Mouse (Mus musculus) cerebellum, adult 2 months (tissue): ENCODE measurements around the gene Igf1r. TPM values are rescaled to one million over a fixed set of nuclear protein-coding genes. Genes with fewer than 3 reads are reported as not detected.

ENCODE experiments used
- DNase-seq, 2 experiments: peaks; one replicate each; pipeline ENCODE4 v3.0.0; 2021
- H3K27ac ChIP-seq: fragments of 200-500 bp; 2 replicates; pipeline ENCODE4 v1.5.1; 2012; ENCODE audit warnings: low read length, control low read depth, inconsistent platforms; ENCODE audit not compliant: insufficient read depth
- H3K27me3 ChIP-seq: fragments of 200-500 bp; 2 replicates; pipeline ENCODE4 v1.6.1; 2012; ENCODE audit warnings: inconsistent platforms, mild to moderate bottlenecking, low read length, moderate library complexity; ENCODE audit not compliant: control insufficient read depth, insufficient read depth
- H3K4me1 ChIP-seq: fragments of 200-500 bp; 2 replicates; pipeline ENCODE4 v1.6.1; 2011; ENCODE audit warnings: low read length; ENCODE audit not compliant: control insufficient read depth, insufficient read depth
- H3K4me3 ChIP-seq: fragments of 200-500 bp; replicated peaks from 2 replicates; pipeline ENCODE3; 2011; ENCODE audit warnings: mild to moderate bottlenecking, low read depth, low read length, control low read depth; ENCODE audit not compliant: insufficient read depth
- CTCF ChIP-seq: fragments of 200-500 bp; IDR thresholded peaks from 2 replicates; pipeline ENCODE4 v1.5.1; 2011; ENCODE audit warnings: low read depth, mild to moderate bottlenecking, control low read depth, low read length, moderate library complexity, borderline replicate concordance; ENCODE audit not compliant: insufficient read depth
- POLR2A ChIP-seq: fragments of 200-500 bp; IDR thresholded peaks from 2 replicates; pipeline ENCODE4 v1.6.1; 2011; ENCODE audit warnings: low read length, control low read depth, borderline replicate concordance; ENCODE audit not compliant: insufficient read depth
- WGBS: fragments of 180-500 bp; shearing (Covaris S2); methylation state at CpG from one replicate; pipeline ENCODE4 v1.1.7; 2018; 5-methylcytosine and 5-hydroxymethylcytosine counted together
- polyA plus RNA-seq: library from polyadenylated mRNA; depleted of rRNA; stranded (reverse); fragments of >200 nt; gene quantifications from 2 replicates; pipeline ENCODE4 v1.2.3, GENCODE M21; 2012

Gene Igf1r
- polyA plus RNA-seq, 1 experiment, result 20.5 TPM

DNA sequence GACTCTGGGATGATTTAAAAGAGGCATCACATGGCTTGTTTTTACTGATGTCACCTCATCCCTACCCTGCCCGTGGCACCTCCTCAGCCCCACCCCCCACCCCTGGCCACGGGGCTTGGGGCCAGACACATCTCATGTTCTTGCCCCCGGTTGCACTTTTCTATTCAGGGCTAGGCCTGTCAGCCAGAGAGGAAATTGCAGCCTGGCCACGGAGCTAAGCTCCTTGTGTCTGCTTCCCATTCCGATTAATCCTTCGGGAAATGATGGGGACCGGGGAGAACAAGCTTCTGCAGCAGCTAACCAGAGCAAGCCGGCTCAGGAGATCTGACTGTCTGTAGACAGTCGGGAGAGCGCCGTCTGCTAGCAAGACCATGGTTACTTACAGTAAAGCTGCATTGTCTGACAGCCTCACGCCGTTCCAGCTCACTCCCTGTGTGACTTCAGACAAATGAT, 270.8 kb downstream of the Igf1r start:
- Histone ChIP-seq H3K27me3 (no peaks in the 10 kb centered on the region), H3K27ac (no peak overlapping the region), H3K4me3 (no peak overlapping the region), H3K4me1 (peaks cover 13% of the 10 kb centered on the region)
- DNase-seq, result no peak
- TF ChIP-seq CTCF (no peak), POLR2A (no peak)
- WGBS, result 63% methylated on average over 13 of the region's 13 CpGs

DNA sequence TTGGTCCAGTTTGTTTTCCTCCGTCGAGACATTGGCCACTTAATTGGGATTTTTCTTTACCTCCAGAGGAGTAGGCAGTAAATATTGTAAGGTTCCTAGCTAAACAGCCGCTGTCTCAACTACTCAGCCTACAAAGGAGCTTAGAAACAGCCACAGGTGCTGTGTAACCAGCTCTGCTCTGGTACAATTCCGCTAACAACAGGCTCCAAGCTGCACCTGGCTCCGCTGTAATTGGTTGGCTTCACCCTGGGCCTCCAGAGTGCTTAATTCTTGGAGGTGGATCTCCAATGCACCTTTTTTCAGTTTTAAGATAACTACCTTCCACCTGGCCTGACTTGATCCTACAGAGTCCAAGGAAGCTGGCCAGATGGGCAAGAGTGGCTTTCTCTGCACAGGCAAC, 271.4 kb downstream of the Igf1r start:
- Histone ChIP-seq H3K27me3 (no peaks in the 10 kb centered on the region), H3K27ac (no peak overlapping the region)
- 96% methylated on average over 5 of the region's 5 CpGs for WGBS

GRCm38 (mm10) chr7:68225427-68226054, 272.9 kb downstream of the Igf1r start:
- no peak for TF ChIP-seq CTCF
- no peak for TF ChIP-seq POLR2A
- Histone ChIP-seq H3K27ac (no peak overlapping the region), H3K4me1 (peaks cover 10% of the 10 kb centered on the region), H3K27me3 (no peaks in the 10 kb centered on the region), H3K4me3 (no peak overlapping the region)
- peak; percentile 40 to 50 for DNase-seq
- 53% methylated on average over 9 of the region's 9 CpGs for WGBS

More for the DNA sequence above, 271.4 kb downstream of the Igf1r start:
- Histone ChIP-seq H3K4me3 (no peak overlapping the region), H3K4me1 (peaks cover 8% of the 10 kb centered on the region)
- no peak for TF ChIP-seq POLR2A
- TF ChIP-seq CTCF, result no peak
- DNase-seq, result no peak

GRCm38 (mm10) chr7:68227021-68227420, 274.4 kb downstream of the Igf1r start:
- TF ChIP-seq POLR2A, result no peak
- TF ChIP-seq CTCF, result no peak
- no peak for DNase-seq
- no peak overlapping the region for H3K4me3 ChIP-seq
- H3K27ac ChIP-seq, result no peak overlapping the region
- no peaks in the 10 kb centered on the region for H3K27me3 ChIP-seq
- 77% methylated on average over 11 of the region's 11 CpGs for WGBS
- H3K4me1 ChIP-seq, result peaks cover 15% of the 10 kb centered on the region

- TF ChIP-seq POLR2A, result no peak
- TF ChIP-seq CTCF, result no peak
- Histone ChIP-seq H3K27me3 (no peaks in the 10 kb centered on the region), H3K27ac (no peak overlapping the region), H3K4me3 (no peak overlapping the region), H3K4me1 (peaks cover 15% of the 10 kb centered on the region)
- no peak for DNase-seq
- 95% methylated on average over 4 of the region's 4 CpGs for WGBS
Observed at GRCm38 (mm10) chr7:68227621-68228020, 275.0 kb downstream of the Igf1r start.

DNA sequence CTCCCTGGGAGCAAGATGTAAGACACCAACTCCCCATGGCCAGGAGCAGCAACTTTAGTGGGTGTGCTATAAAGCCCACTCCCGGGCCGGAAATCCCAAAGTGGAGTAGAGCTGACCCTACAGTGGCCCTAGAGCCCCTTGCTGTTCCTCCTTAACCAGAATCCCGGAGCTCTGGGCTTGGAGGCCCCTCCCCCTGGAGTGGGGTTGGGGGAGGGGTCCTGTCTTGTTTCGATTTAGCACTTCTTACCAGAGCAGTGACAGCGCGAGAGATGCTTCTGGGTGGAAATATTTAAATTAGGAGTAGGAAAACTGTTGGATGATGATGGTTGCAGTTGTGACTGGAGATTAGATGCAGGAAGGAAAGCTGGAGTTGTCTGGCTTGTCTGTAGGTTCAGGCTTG, 275.9 kb downstream of the Igf1r start:
- H3K27ac ChIP-seq, result no peak overlapping the region
- TF ChIP-seq CTCF (no peak), POLR2A (no peak)

DNA sequence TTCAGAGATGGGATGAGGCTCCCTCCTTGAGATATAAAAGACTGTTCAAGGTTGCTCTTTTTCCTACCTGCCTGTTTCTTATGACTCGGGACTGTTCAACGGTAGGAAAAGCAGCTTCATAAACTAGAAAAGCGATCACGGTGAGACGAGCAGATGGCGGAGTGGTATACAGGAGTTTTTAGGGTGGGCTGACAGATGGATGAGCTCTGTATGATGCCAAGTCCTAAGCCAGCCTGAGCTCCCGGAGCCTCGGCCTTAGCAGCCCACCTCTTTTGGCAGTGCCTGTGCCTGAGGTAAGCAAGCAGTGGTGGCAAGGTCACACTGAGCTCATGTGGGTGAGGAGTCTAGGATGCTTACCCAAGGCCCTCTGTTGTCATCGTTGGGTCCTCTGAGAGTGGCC, 278.2 kb downstream of the Igf1r start:
- WGBS, result 27% methylated on average over 9 of the region's 9 CpGs
- TF ChIP-seq CTCF (no peak), POLR2A (no peak)
- peaks cover 8% of the 10 kb centered on the region for H3K4me1 ChIP-seq
- H3K4me3 ChIP-seq, result no peak overlapping the region
- DNase-seq, result peak in 1 of 2 experiments; percentile 21
- no peak overlapping the region for H3K27ac ChIP-seq
- no peaks in the 10 kb centered on the region for H3K27me3 ChIP-seq

More for the DNA sequence above, 275.9 kb downstream of the Igf1r start:
- WGBS, result 80% methylated on average over 6 of the region's 6 CpGs
- no peaks in the 10 kb centered on the region for H3K27me3 ChIP-seq
- no peak overlapping the region for H3K4me3 ChIP-seq
- H3K4me1 ChIP-seq, result peaks cover 15% of the 10 kb centered on the region
- no peak for DNase-seq

DNA sequence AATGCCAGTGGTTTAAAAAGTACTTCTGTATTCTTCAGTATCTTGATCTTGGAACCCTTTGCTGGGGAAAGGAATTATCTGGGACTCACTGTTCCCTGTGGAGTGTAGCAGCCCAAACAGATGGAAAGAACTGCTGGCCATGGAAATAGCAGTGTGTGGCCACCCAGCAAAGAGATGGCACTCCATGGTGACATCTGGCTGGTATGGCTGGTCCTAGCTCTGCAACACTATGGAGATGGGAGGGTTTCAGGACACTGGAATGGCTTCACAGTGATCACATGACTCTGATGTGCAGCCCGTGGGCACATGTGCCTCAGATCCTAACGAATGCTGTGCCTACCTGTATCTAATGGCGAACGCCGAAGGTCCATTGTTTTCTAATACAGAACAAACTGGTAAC, 279.9 kb downstream of the Igf1r start:
- Histone ChIP-seq H3K4me3 (no peak overlapping the region), H3K27ac (no peak overlapping the region), H3K27me3 (no peaks in the 10 kb centered on the region), H3K4me1 (peaks cover 8% of the 10 kb centered on the region)
- 68% methylated on average over 5 of the region's 5 CpGs for WGBS
- DNase-seq, result no peak
- TF ChIP-seq POLR2A (no peak), CTCF (no peak)
